Mouse (Mus musculus) stomach, embryonic 16.5 days (tissue): ENCODE data around the gene Chid1. TPM values are rescaled to one million over a fixed set of nuclear protein-coding genes. Genes with fewer than 3 reads are reported as not detected.

Experiments
- ATAC-seq: fragments of 200-750 bp; cut with Nextera tagmentation; 2 replicates; pipeline ENCODE4 v1.8.0; 2017; ENCODE audit warnings: moderate number of reproducible peaks, moderate TSS enrichment; ENCODE audit not compliant: insufficient read depth, low FRiP score
- H3K27ac ChIP-seq: fragments of 300-500 bp; sonication (generic); 2 replicates; pipeline ENCODE4 v1.5.1; 2014; ENCODE audit warnings: low read length
- H3K27me3 ChIP-seq: fragments of 300-500 bp; sonication (generic); 2 replicates; pipeline ENCODE4 v1.6.1; 2014; ENCODE audit warnings: low read length, control low read depth, mixed read lengths; ENCODE audit not compliant: control insufficient read depth, insufficient read depth
- H3K36me3 ChIP-seq: fragments of 300-500 bp; sonication (generic); 2 replicates; pipeline ENCODE4 v1.6.1; 2014; ENCODE audit warnings: low read length; ENCODE audit not compliant: control insufficient read depth, insufficient read depth
- H3K4me1 ChIP-seq: fragments of 300-500 bp; sonication (generic); 2 replicates; pipeline ENCODE4 v1.6.1; 2014; ENCODE audit warnings: low read length, control low read depth, mixed read lengths; ENCODE audit not compliant: control insufficient read depth, insufficient read depth
- H3K4me2 ChIP-seq: fragments of 300-500 bp; sonication (generic); 2 replicates; pipeline ENCODE4 v1.6.1; 2014; ENCODE audit warnings: low read depth, low read length, mixed read lengths
- H3K4me3 ChIP-seq: fragments of 300-500 bp; sonication (generic); replicated peaks from 2 replicates; pipeline ENCODE4 v1.5.1; 2014; ENCODE audit warnings: mild to moderate bottlenecking, low read length
- H3K9ac ChIP-seq: fragments of 300-500 bp; sonication (generic); 2 replicates; pipeline ENCODE4 v1.6.1; 2014; ENCODE audit warnings: low read length
- H3K9me3 ChIP-seq: fragments of 300-500 bp; sonication (generic); replicated peaks from 2 replicates; pipeline ENCODE4 v1.6.1; 2016; ENCODE audit warnings: low read length, control low read depth; ENCODE audit not compliant: control insufficient read depth
- WGBS: fragments of 180-500 bp; shearing (Covaris S2); extraction: QIAGEN DNeasy Blood & Tissue Kit; methylation state at CpG from one replicate; pipeline ENCODE4 v1.1.7; 2014; 5-methylcytosine and 5-hydroxymethylcytosine counted together
- polyA plus RNA-seq: library from polyadenylated mRNA; unstranded; fragments of >200 nt; fragmentation: Nextera tagmentation; extraction: Ambion mirVana; gene quantifications from 2 replicates; pipeline ENCODE4 v1.2.1, GENCODE M21; 2015

Chid1 gene
- polyA plus RNA-seq, 1 experiment from 2014 or later: 54.0 TPM

GRCm38 (mm10) chr7:141485606-141486005 is 54.1 kb downstream of the Chid1 start:
- Histone ChIP-seq H3K27me3 (0 out of 2 replicates have a peak, but pooled peaks cover 8% of the 10 kb centered on the region), H3K4me3 (no peak overlapping the region), H3K9me3 (no peaks in the 10 kb centered on the region), H3K4me1 (peaks cover 24% of the 10 kb centered on the region), H3K9ac (no peak overlapping the region), H3K4me2 (no peak overlapping the region), H3K36me3 (0 out of 2 replicates have a peak, but pooled peaks cover 3% of the 10 kb centered on the region), H3K27ac (no peak overlapping the region)
- 78% methylated on average over 2 of the region's 2 CpGs for WGBS
- ATAC-seq: no peak

DNA sequence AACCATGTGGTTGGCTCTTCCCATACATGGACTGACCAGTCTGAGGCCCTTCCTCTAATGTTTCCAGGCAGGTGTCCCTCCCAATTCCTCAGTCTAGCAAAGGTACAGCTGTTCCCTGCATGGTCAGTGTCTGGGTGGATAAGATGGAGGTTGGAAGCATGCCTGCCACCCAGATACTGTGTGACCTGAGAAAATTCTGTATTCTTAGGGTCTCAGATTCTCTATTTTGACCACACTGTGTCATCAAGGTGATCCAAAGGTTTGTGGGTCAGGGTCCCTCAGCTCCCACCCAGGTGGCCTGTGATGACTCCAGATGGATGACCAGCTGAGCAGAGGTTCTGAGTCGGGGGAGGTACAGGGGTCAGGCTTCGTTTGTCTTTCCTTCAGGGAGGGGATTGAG is 54.5 kb downstream of the Chid1 start:
- Histone ChIP-seq H3K4me1 (peaks cover 24% of the 10 kb centered on the region), H3K4me2 (no peak overlapping the region), H3K36me3 (0 out of 2 replicates have a peak, but pooled peaks cover 2% of the 10 kb centered on the region), H3K9me3 (no peaks in the 10 kb centered on the region), H3K9ac (no peak overlapping the region), H3K27me3 (0 out of 2 replicates have a peak, but pooled peaks cover 8% of the 10 kb centered on the region), H3K27ac (no peak overlapping the region), H3K4me3 (no peak overlapping the region)
- WGBS: 66% methylated on average over 2 of the region's 2 CpGs
- no peak for ATAC-seq

DNA sequence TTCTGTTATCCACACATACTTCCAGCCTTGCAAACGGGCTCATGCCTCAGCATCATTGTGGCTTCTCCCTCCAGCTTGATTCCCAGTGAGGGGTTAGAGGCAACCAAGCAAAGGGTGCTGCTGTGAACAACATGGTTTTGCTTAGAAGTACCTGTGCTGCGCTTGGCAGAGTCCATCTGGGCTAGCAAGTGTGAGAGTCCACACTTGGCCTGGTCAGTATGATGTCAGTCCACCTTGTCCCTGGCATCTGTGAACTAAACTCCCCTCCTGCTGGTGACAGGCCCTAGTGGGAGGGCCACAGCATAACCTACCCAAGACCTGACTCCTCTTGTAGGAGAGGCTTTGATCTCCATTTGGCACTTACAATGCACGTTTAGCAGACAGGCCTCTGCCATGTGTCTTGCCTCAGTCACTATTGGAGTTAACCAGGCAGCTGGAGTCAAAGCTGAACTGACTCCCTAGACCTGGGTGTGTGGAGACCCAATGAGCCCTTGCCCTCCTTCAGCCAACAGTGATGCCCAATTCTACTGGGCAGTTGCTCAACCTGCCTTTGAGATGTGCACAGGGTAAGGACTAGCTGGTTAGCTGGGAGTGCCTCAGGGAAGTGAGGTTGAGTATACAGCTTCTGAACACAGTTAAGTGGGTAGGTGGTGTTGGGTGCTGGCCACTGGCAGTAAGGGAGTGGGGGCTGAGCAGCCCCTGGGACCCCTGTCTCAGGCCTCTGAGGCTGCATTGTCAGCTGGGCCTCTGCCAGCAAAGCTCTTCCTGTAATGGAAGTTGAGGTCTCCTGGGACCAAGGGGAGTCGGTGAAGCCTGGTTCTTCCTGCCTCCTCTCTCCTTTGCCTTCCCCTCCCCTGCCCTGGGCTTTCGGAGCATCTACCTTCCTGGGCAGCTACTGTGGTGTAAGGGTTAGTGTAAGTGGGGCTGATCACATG is 55.2 kb downstream of the Chid1 start:
- H3K27me3 ChIP-seq: 0 out of 2 replicates have a peak, but pooled peaks cover 8% of the 10 kb centered on the region
- no peak overlapping the region for H3K27ac ChIP-seq
- ATAC-seq: no peak
- no peak overlapping the region for H3K4me2 ChIP-seq
- no peak overlapping the region for H3K4me3 ChIP-seq
- no peaks in the 10 kb centered on the region for H3K36me3 ChIP-seq
- H3K4me1 ChIP-seq: peaks cover 24% of the 10 kb centered on the region
- 67% methylated on average over 5 of the region's 5 CpGs for WGBS
- H3K9me3 ChIP-seq: no peaks in the 10 kb centered on the region
- no peak overlapping the region for H3K9ac ChIP-seq

DNA sequence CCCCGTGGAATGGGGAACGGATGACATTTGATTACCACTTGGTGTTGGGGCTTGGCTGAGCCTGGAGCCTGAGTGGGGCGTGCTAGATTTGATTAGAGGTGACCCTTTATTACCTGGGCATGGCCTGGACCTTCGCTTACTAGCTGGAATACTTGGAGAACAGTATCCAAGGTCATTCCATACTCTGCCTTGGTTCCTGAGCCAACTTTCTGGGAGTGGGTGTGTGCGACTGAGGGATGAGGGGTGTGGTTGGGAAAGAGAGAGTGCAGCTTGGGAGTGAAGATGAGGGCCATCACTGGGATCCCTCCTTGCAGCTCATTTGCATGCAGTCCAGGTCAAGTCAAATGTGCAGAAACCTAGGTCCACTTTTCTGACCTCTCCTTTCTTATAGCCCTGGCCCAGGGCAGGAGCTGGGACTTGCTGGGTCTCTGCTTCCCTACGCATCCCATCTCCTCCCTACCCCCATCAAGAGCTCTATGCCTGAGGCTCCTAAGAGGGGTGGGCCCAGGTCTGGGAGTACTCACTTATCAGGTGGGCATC is 56.5 kb downstream of the Chid1 start:
- no peak for ATAC-seq
- Histone ChIP-seq H3K4me1 (peaks cover 27% of the 10 kb centered on the region), H3K4me3 (no peak overlapping the region), H3K36me3 (no peaks in the 10 kb centered on the region), H3K27ac (no peak overlapping the region), H3K27me3 (0 out of 2 replicates have a peak, but pooled peaks cover 8% of the 10 kb centered on the region), H3K4me2 (no peak overlapping the region), H3K9ac (no peak overlapping the region), H3K9me3 (no peaks in the 10 kb centered on the region)
- WGBS: 78% methylated on average over 6 of the region's 6 CpGs

- peak overlapping the region; percentile 88 for H3K4me2 ChIP-seq
- H3K4me3 ChIP-seq: peak overlapping the region; percentile 49
- 0 out of 2 replicates have a peak, but pooled peaks cover 8% of the 10 kb centered on the region for H3K27me3 ChIP-seq
- H3K9ac ChIP-seq: peak overlapping the region; percentile 64
- peaks cover 33% of the 10 kb centered on the region for H3K4me1 ChIP-seq
- no peak for ATAC-seq
- 19% methylated on average over 11 of the region's 11 CpGs for WGBS
- H3K9me3 ChIP-seq: no peaks in the 10 kb centered on the region
- H3K36me3 ChIP-seq: no peaks in the 10 kb centered on the region
- no peak overlapping the region for H3K27ac ChIP-seq
These were observed 57.1 kb downstream of the Chid1 start for GRCm38 (mm10) chr7:141482531-141483024.

- Histone ChIP-seq H3K9ac (peak overlapping the region; percentile 64), H3K27me3 (0 out of 2 replicates have a peak, but pooled peaks cover 8% of the 10 kb centered on the region), H3K4me1 (peaks cover 42% of the 10 kb centered on the region), H3K4me3 (peak overlapping the region; percentile 49), H3K27ac (no peak overlapping the region), H3K9me3 (no peaks in the 10 kb centered on the region), H3K4me2 (peak overlapping the region; percentile 88), H3K36me3 (no peaks in the 10 kb centered on the region)
- ATAC-seq: peak; percentile 12; the same call in 1 of the 2 replicates
- under 1% methylated on average over 81 of the region's 81 CpGs for WGBS
These were observed 57.9 kb downstream of the Chid1 start for GRCm38 (mm10) chr7:141481498-141482401.

DNA sequence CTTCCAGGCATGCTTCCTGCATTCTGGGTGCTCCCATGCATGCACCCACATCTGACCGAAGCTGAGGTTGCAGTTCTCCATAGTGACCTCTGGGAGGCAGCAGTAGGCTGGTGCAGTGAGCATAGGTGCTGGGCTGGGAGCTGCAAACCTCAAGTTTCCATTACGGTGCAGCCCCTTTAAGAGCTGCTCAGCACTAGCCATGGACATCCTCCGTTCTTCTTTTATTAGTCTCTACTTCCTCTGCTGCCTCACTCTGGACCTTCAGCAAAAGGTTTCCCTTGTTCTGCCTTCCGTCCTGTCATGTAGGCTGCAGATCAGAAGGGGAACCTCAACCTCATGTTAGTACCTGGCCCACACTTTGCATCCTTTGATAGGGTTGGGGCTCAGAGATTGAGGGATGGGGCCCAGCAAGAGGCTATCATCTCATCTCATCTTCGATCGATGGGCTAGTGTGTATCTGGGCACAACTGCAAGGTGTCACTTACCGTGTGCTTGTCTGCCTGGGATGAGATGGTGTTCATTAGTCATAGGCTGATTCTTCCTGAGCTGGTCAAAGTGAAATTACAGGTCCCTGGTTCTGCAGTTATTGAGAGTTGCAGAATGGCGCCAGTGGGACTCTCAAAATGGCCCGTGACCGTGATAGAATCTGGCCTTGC is 58.7 kb downstream of the Chid1 start:
- H3K27me3 ChIP-seq: 0 out of 2 replicates have a peak, but pooled peaks cover 8% of the 10 kb centered on the region
- H3K36me3 ChIP-seq: no peaks in the 10 kb centered on the region
- H3K9ac ChIP-seq: no peak overlapping the region
- no peak overlapping the region for H3K27ac ChIP-seq
- 10% methylated on average over 10 of the region's 10 CpGs for WGBS
- peaks cover 49% of the 10 kb centered on the region for H3K4me1 ChIP-seq
- no peak for ATAC-seq
- no peaks in the 10 kb centered on the region for H3K9me3 ChIP-seq
- H3K4me2 ChIP-seq: peak overlapping the region; percentile 88
- no peak overlapping the region for H3K4me3 ChIP-seq

GRCm38 (mm10) chr7:141478270-141478748 is 61.3 kb downstream of the Chid1 start:
- H3K36me3 ChIP-seq: no peaks in the 10 kb centered on the region
- peak overlapping the region; percentile 97; the same call in 1 of the 2 replicates for H3K27ac ChIP-seq
- no peaks in the 10 kb centered on the region for H3K9me3 ChIP-seq
- ATAC-seq: no peak
- WGBS: 63% methylated on average over 5 of the region's 5 CpGs
- 0 out of 2 replicates have a peak, but pooled peaks cover 8% of the 10 kb centered on the region for H3K27me3 ChIP-seq
- 0 out of 2 replicates have a peak overlapping the region, but pooled peaks have one; percentile 82 for H3K9ac ChIP-seq
- H3K4me1 ChIP-seq: peaks cover 55% of the 10 kb centered on the region
- no peak overlapping the region for H3K4me2 ChIP-seq
- H3K4me3 ChIP-seq: no peak overlapping the region
